Mouse (Mus musculus) fat pad, adult 2 months (tissue): ENCODE measurements around the gene Crip2.

ENCODE experiments used
- DNase-seq: peaks from one replicate; pipeline ENCODE4 v3.0.0-alpha.2; 2011; ENCODE audit warnings: low read depth, low spot score; ENCODE audit errors: extremely low read depth

Gene Crip2

GRCm38 (mm10) chr12:113176960-113177725 is 37.1 kb downstream of the Crip2 start:
- DNase-seq, result no peak

- no peak for DNase-seq
Observed at GRCm38 (mm10) chr12:113181020-113181419, 41.0 kb downstream of the Crip2 start.

- no peak for DNase-seq
Observed at GRCm38 (mm10) chr12:113184945-113185344, 44.9 kb downstream of the Crip2 start.

- DNase-seq, result no peak
Observed at GRCm38 (mm10) chr12:113185442-113186291, 45.6 kb downstream of the Crip2 start, which contains the start of gene Tmem121. Tmem121 (plus strand) TSS chr12:113185930.

GRCm38 (mm10) chr12:113186326-113187010 is 46.4 kb downstream of the Crip2 start:
- no peak for DNase-seq

DNA sequence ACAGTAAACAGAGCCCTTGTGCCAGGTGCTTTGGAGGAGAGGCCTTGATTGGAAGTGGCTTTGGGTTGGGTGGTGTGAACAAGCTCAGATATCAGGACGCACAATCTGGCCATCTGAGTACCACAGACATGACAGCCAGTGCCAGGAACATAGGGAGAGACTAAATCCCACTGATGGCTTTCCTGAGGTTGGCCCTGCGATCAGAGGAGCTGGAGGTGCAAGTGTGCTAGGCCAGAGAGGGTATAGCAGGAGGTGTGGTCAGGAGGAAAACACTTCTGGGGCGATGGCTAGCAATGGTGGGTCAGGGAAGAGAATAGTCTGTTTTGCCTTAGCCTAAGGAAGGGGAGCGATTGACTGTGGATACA is 47.0 kb downstream of the Crip2 start:
- DNase-seq, result no peak

GRCm38 (mm10) chr12:113187584-113188295 is 47.7 kb downstream of the Crip2 start:
- DNase-seq, result no peak

- no peak for DNase-seq
Observed at GRCm38 (mm10) chr12:113188349-113189055, 48.5 kb downstream of the Crip2 start.

GRCm38 (mm10) chr12:113193423-113193822 is 53.4 kb downstream of the Crip2 start:
- DNase-seq, result no peak
